Mouse (Mus musculus) large intestine, adult 2 months (tissue): ENCODE data around the gene Mlxip. TPM values are rescaled to one million over a fixed set of nuclear protein-coding genes. Genes with fewer than 3 reads are reported as not detected.
A peak's percentile ranks its signal among the peaks of the same experiment; 100 is the strongest.

ENCODE experiments used
- DNase-seq: peaks from one replicate; pipeline ENCODE4 v3.0.0-alpha.2; 2012; ENCODE audit warnings: low read depth, low spot score
- WGBS: fragments of 180-500 bp; shearing (Covaris S2); methylation state at CpG from one replicate; pipeline ENCODE4 v1.1.7; 2018; 5-methylcytosine and 5-hydroxymethylcytosine counted together
- polyA plus RNA-seq: library from polyadenylated mRNA; depleted of rRNA; stranded (reverse); fragments of >200 nt; gene quantifications from 2 replicates; pipeline ENCODE4 v1.2.3, GENCODE M21; 2012

Mlxip gene
- polyA plus RNA-seq, 1 experiment = 17.6 TPM

- no peak for DNase-seq
- WGBS = 75% methylated on average over 9 of the region's 9 CpGs
Observed at GRCm38 (mm10) chr5:123378712-123379111, 15.9 kb upstream of the Mlxip start.

GRCm38 (mm10) chr5:123379504-123379931 lies 15.1 kb upstream of the Mlxip start:
- DNase-seq = no peak
- 72% methylated on average over 5 of the region's 5 CpGs for WGBS

DNA sequence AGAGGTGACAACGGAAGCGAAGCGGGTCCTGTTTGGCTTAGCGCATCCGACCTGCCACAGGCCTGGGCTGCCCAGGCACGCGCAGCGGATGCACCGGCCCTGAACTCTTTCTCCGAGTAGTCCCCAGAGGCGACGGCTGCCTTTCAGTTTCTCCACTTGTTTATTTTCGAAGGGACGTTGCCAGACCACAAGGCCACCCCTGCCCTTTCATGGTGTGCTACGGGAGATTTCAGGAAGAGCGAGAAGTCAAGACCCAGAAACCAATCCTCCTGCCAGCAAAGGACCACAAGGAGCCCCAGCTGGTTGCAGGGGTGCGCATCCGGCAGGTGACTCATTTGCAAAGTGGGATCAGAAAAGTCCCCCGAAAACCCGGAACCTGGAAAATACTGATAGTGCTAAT lies 12.6 kb upstream of the Mlxip start:
- DNase-seq = no peak
- WGBS = 45% methylated on average over 20 of the region's 20 CpGs

- no peak for DNase-seq
- 89% methylated on average over 8 of the region's 8 CpGs for WGBS
Observed at GRCm38 (mm10) chr5:123382686-123383085, 11.9 kb upstream of the Mlxip start.

GRCm38 (mm10) chr5:123388452-123388851 lies 6.1 kb upstream of the Mlxip start:
- DNase-seq = no peak
- WGBS = 58% methylated on average over 3 of the region's 3 CpGs

DNA sequence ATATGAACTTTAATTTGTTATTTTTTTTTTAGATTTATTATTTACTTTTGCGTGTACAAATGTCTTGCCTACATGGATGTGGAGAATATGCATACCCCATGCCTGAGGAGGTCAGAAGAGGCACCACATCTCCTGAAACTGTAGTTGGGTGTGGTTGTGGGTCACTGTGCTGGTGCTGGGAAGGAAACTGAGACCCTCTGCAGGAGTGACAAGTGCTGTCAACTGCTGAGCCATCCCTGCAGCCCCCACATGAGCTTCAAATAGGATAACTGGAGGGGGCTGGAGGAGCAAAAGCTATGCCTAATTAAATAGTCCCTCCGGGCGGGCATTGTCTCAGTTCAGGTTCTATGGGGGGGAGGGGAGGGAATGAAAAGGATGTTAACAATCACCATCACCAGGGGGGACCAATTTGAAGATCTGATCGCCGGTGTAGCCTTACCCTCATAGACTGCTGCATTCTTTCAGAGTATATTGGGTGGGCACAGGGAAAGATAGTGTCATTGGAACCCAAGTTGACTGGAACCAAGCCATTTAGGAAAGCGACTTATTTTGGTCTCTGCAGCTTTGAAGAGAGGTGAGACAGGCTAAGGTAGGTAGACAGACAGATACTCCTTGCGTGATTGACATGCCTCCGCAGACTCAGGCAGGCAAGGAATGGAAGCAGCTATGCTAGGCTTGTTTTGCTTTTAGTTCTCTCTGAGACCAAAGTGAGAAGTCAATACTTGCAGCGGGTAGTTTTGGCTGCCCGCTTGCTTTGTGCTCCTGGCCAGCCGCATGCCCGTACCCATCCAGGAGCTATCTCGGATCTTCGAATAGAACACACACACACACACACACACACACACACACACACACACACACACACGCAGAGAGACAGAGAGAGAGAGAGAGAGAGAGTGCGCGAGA lies 3.8 kb upstream of the Mlxip start:
- 49% methylated on average over 17 of the region's 17 CpGs for WGBS
- no peak for DNase-seq

GRCm38 (mm10) chr5:123391442-123391809 lies 3.2 kb upstream of the Mlxip start:
- no peak for DNase-seq
- WGBS = 44% methylated on average over 5 of the region's 5 CpGs

DNA sequence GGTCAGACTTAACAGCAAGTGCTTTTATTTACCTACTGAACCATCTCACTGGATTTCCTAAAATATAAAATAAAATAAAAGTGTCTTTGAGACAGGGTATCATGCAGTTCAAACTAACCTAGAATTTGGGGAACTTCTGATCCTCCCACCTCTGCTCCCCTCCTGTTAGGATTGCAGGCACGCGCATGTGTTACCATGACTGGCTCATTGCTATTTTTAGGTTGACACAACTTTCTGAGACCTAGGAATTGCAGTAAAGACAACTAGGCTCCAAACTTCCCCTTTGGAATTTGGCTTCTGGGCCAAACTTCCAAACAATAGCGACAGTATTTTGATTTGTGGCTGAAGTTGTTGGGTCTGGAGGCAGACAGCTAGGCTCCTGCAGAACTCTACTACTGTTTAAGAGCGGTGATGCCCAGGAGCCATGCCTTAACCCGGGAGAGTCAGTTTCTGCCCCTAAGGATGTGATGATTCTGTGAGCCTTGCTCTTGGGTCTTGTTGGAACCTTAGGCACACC lies 754 bp upstream of the Mlxip start:
- WGBS = 15% methylated on average over 5 of the region's 5 CpGs
- DNase-seq = no peak

DNA sequence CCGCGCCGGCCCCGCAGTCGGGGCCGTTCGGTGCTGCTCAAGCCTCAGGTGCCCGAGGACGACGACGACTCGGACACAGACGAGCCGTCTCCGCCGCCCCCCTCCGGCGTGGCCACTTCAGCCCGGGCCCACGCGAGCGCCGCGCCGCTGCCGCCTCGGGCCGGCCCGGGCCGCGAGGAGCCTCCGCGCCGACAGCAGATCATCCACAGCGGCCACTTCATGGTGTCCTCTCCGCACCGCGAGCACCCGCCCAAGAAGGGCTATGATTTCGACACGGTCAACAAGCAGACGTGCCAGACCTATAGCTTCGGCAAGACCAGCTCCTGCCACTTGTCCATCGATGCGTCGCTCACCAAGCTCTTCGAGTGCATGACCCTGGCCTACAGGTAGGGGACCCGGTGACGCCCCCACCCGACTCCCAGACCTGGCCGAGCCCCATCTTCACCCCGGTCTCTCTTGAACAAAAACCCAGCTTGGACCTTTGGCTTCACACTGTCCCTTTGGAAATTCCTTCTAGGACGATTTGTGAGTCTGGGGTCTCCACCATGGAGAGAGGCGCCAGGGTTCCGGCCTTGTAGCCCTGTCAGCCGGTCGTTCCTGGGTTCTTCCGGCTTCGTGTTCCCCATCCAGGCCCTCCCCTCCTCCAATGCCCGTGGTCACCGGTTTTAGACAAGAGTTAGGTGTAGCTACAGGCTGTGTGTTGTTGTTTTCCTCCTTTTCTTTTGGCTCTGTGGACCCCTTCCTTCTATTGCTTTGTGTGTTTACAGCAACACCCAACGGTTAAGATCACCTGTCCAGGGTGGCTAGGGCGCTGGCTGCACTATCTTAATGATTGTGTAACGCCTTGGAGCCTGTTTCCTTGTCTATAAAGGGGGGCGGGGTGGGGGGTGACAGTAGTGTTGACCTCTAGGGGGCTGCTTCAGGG lies 621 bp downstream of the Mlxip start:
- DNase-seq = no peak
- WGBS = under 1% methylated on average over 65 of the region's 65 CpGs

DNA sequence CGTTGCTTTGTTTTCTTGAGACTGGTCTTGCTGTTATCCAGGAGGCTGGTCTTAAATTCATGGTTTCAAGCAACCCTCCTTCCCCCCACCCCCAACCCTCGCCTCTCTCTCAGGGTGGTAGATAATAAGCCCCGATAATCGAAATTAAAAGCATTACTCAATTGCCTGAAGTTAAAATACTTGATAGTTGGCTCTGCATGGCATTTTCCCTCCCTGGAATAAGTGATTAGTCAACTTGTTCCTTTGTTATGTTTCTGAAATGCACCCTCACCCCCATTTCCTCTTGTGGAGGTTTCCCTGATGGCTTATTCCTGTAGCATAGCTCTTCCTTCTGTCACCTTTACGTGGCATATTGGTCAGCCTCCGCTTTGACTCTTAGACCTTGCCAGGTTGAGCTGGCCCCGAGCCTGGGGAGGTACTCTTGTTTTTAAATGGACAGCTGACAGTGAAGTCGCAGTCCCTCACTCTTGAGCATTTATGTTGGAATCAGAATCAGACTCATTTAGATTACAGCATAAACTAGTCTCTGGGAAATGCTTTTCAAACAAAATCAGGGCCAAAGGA lies 2.4 kb downstream of the Mlxip start:
- WGBS = 11% methylated on average over 8 of the region's 8 CpGs
- DNase-seq = no peak

GRCm38 (mm10) chr5:123397786-123398185 lies 3.2 kb downstream of the Mlxip start:
- WGBS = 13% methylated on average over 11 of the region's 11 CpGs
- DNase-seq = no peak

DNA sequence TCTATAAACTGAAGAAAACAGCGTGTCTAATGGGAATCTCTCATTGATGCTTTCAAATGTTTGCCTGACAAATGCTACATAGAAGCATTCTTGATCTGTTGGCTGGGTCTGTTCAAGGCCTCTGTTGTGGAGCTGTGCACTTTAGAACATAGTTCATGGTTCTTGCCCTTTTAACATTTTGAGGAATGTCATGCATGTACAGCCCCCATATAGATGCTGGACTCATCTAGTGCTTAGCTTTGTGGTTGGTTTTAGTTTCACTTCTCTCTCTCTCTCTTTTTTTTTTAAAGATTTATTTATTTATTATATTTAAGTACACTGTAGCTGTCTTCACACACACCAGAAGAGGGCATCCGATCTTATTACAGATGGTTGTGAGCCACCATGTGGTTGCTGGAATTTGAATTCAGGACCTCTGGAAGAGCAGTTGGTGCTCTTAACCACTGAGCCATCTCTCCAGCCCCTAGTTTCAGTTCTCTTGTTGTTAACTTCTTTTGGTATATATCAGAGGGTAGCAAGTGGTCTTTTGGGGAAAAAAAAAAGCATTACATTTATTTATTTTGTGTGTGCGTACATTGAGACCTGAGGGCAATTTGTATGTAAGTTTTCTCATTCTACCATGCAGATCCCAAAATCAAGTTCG lies 4.4 kb downstream of the Mlxip start:
- no peak for DNase-seq
- 57% methylated on average over 4 of the region's 4 CpGs for WGBS

DNA sequence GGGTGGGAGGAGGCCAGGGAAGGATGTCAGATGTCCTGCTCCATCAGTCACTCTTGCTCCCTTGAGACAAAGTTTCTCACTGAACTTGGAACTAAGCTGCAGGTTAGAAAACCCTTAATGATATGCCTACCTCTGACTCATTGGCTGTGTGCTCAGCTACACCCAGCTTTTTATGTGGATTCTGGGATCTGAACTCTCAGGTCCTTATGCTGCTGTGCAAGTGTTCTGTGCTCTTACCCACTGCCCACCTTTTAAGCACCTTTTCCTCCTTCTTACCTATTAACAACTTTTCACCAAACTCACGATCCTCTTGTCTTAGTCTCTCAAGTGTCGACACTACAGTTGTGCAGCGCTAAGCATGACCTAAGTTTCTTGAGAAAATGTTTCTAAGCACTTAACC lies 9.9 kb downstream of the Mlxip start:
- 85% methylated on average over 3 of the region's 3 CpGs for WGBS

DNA sequence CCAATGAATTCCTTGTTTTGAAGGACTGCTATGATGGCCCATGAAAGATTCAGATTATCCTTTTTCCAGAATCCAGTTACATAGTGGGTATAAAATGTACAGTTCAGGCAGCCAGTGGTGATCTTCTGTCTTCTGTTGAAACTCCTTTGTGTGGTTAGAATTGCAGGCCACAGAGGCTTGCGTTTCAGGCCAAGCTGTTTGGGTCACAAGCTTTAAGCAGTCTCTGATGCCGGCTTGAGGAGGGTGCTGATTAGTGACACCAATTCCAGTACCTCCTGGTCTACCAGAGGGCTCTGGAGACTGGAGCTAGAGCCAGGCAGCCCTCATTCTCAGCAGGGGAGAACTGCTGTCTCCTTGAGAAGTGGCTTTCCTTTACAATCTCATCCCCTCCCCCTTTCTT lies 12.4 kb downstream of the Mlxip start:
- WGBS = 48% methylated on average over 2 of the region's 2 CpGs
- no peak for DNase-seq

More for the DNA sequence above, 9.9 kb downstream of the Mlxip start:
- no peak for DNase-seq

DNA sequence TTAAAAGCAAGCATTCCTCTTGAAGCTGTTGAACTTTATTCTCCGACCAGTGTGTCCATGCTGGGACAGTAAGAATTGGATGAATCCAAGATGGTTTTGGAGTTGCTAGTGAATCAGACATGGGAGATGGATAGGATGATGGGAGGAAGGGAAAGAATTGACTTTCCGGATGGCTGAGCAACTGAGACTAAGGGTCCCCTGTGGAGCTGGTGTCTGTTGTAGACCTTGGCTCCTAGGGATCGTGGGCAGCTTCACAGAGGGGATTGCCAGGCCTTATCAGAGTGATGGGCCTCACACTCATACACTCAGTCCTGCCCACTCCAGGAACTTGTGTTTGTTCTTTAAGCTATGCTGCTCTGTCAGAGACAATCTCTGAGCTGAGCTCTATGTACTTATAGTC lies 13.6 kb downstream of the Mlxip start:
- DNase-seq = no peak
- 70% methylated on average over 3 of the region's 3 CpGs for WGBS

DNA sequence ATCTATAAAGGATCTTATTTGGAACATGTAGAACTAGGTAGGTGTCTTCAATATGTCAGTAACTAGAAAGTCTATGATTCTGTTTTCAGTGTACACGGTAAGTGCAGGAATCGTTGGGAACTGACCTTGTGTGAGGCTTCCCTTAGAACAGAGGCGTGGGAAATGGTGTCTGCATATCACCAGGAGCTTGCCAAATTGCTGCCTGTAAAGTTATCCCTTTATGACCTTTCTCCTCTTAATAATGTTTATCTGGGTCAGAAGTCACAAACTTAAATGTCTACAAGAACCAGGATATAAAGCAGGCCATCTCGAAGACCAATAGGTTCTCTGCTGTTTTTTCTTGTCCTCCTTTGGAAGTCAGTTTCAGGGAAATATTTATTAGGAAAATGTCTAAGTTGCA lies 17.6 kb downstream of the Mlxip start:
- 22% methylated on average over 4 of the region's 4 CpGs for WGBS
- peak; percentile 86 for DNase-seq

- DNase-seq = no peak
- WGBS = 11% methylated on average over 2 of the region's 2 CpGs
Observed at GRCm38 (mm10) chr5:123413866-123414363, 19.3 kb downstream of the Mlxip start.

DNA sequence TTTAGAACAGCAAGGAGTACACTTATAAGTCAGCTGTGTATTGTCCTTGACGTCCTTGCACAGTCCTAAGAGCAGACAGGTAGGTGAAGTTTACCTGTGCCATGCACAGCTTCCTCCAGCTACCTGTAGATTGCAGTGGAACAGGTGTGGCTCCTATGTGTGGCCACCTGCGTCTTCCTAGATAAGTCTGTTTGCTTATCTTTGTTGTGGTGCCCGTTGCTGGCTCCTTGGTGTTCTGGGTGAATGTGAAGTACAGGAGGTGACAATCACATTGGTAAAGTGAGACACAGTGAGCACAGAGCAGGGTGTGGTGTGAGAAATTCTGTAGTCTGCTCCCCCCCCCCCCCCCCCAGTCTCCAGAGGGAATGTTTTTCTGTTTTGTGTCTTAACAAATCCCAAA lies 21.6 kb downstream of the Mlxip start:
- no peak for DNase-seq
- 31% methylated on average over 3 of the region's 3 CpGs for WGBS
